Mouse (Mus musculus): ENCODE data around the gene Commd7.

- TF ChIP-seq GATA1 (IDR thresholded peaks at IDR 0.05; ENCODE audit: borderline replicate concordance, low read length) (no peak), FLI1 (IDR thresholded peaks at IDR 0.05; ENCODE audit: low read length) (no peak)
These were observed 45.9 kb downstream of the Commd7 start for GRCm38 (mm10) chr2:153586515-153587174.

Data from megakaryocyte, embryonic 14.5 days (primary cell).